Mouse (Mus musculus) lung, postnatal 0 days (tissue): Measurements from ENCODE around the gene March9.

ENCODE experiments used
- CTCF ChIP-seq: IDR thresholded peaks from 2 replicates; pipeline ENCODE4 v1.5.1; 2016; ENCODE audit warnings: antibody characterized with exemption, mild to moderate bottlenecking
- EP300 ChIP-seq: IDR thresholded peaks from 2 replicates; pipeline ENCODE4 v1.6.1; 2016; ENCODE audit warnings: antibody characterized with exemption, mild to moderate bottlenecking, control low read depth

DNA sequence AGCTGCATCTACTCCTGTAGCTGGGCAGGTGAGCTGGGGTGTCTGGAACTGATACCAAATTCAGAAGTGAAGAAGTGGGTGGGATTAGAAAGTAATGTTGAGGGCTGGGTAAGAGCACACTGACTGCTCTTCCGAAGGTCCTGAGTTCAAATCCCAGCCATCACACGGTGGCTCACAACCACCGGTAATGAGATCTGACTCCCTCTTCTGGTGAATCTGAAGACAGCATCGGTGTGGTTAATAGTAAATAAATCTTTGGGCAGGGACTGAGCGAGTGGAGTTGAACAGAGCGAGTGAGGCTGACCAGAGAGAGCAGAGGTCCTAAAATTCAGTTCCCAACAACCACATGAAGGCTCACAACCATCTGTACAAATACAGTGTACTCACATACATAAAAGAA, 25.6 kb upstream of the March9 start:
- TF ChIP-seq CTCF (no peak; the same call in 1 of the 2 replicates), EP300 (no peak)
